Mouse (Mus musculus): ENCODE results near the gene Krtap4-2. TPM values are rescaled to one million over a fixed set of nuclear protein-coding genes. Genes with fewer than 3 reads are reported as not detected.
"Not testable (repeated sequence)": the region's sequence is repeated elsewhere in the genome, so short reads cannot be mapped to it uniquely, and the experiment has no call there.

Gene Krtap4-2
- not detected in 2 replicates for polyA plus RNA-seq (2015; fragmentation: Nextera tagmentation; extraction: Ambion mirVana)

DNA sequence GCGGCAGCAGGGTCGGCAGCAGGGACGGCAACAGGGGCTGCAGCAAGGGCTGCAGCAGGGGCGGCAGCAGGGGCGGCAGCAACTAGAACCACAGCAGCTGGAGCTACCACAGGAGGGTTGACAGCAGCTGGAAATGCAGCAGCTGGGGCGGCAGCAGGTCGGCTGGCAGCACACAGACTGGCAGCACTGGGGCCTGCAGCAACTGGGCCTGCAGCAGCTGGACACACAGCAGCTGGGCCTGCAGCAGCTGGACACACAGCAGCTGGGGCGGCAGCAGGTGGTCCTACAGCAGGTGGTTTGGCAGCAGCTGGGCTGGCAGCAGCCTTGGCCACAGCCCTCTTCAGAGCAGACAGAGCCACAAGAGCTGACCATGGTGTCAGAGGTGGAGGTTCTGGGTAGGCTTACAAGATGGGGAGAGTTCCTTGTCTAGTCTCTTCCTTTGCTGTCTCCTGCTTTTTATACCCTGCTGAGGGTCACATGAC, at the start of gene Krtap4-2:
TSS of gene Krtap4-2 (minus strand) at position 432 of the 482 bp plus-strand sequence.
- Histone ChIP-seq H3K27ac (ENCODE audit: low read length) (no peak within 1 kb of the TSS), H3K9me3 (replicated peaks; ENCODE audit: control insufficient read depth, low read length) (no peaks in the 10 kb centered on the region), H3K27me3 (ENCODE audit: control insufficient read depth, insufficient read depth, low read length) (0 out of 2 replicates have a peak, but pooled peaks cover 3% of the 10 kb centered on the region), H3K4me3 (ENCODE audit: low read length) (no peak within 1 kb of the TSS), H3K36me3 (ENCODE audit: control insufficient read depth, insufficient read depth) (no peaks in the 10 kb centered on the region), H3K4me2 (ENCODE audit: low read depth, low read length) (no peak within 1 kb of the TSS), H3K9ac (ENCODE audit: low read length) (no peak within 1 kb of the TSS), H3K4me1 (ENCODE audit: control insufficient read depth, insufficient read depth, low read length) (no peaks in the 10 kb centered on the region)
- ATAC-seq (replicated peaks; ENCODE audit: extremely low read depth, insufficient read depth, low FRiP score), result no peak
- 36% methylated on average over 8 of the region's 8 CpGs for WGBS

DNA sequence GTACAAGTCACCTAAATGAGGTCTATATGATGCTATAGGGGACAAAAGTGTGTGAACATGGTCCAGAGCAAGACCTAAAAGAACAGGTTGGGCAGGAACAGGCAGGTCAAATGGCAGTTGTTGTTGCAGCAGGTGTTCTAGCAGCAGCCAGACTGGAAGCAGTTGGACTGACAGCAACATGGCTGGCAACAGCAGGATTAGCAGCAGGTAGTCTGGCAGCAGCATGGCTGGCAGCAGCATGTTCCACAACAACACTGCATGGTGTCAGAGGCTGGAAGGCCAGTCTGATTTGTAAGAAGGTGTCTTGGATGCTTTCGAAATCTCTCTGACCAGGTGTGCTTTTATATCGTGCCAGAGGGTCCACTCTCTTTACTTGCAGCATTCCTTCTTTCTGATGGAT, 48.6 kb upstream of the Krtap4-2 start:
- no peaks in the 10 kb centered on the region for H3K27me3 ChIP-seq (ENCODE audit: control insufficient read depth, insufficient read depth, low read length)
- H3K36me3 ChIP-seq (ENCODE audit: control insufficient read depth, insufficient read depth), result no peaks in the 10 kb centered on the region
- no peaks in the 10 kb centered on the region for H3K9me3 ChIP-seq (replicated peaks; ENCODE audit: control insufficient read depth, low read length)
- no peak for ATAC-seq (replicated peaks; ENCODE audit: extremely low read depth, insufficient read depth, low FRiP score)
- no peaks in the 10 kb centered on the region for H3K4me1 ChIP-seq (ENCODE audit: control insufficient read depth, insufficient read depth, low read length)
- 74% methylated on average over 2 of the region's 2 CpGs for whole genome bisulfite sequencing
- no peak overlapping the region for H3K4me3 ChIP-seq (ENCODE audit: low read length)
- no peak overlapping the region for H3K9ac ChIP-seq (ENCODE audit: low read length)
- no peak overlapping the region for H3K27ac ChIP-seq (ENCODE audit: low read length)
- H3K4me2 ChIP-seq (ENCODE audit: low read depth, low read length), result no peak overlapping the region

DNA sequence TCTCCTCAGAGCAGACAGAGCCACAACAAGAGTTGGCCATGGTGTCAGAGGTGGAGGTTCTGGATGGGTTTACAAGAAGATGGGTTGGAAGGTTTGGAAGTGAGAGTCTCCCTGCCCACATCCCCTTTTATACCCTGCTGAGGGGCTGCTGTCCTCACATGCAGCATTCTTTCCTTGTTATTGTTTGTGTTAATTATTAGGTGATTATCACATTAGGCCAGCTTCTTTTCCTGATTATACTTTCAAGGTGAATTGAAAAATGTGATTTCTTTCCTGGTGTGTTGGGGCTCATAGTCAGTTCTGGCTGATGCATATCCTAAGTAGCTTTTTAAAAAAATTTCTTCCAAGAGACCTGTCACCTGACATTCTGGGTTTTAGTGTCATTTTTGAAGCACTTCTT, 31.0 kb upstream of the Krtap4-2 start, which contains the start of gene Krtap4-6:
TSS of gene Krtap4-6 (minus strand) at position 101 of the 400 bp plus-strand sequence.
- Histone ChIP-seq H3K9me3 (replicated peaks; ENCODE audit: control insufficient read depth, low read length) (no peaks in the 10 kb centered on the region; the same call in 1 of the 2 replicates), H3K36me3 (ENCODE audit: control insufficient read depth, insufficient read depth) (no peaks in the 10 kb centered on the region), H3K4me1 (ENCODE audit: control insufficient read depth, insufficient read depth, low read length) (no peaks in the 10 kb centered on the region), H3K4me3 (ENCODE audit: low read length) (no peak within 1 kb of the TSS), H3K27me3 (ENCODE audit: control insufficient read depth, insufficient read depth, low read length) (no peaks in the 10 kb centered on the region), H3K9ac (ENCODE audit: low read length) (no peak within 1 kb of the TSS), H3K4me2 (ENCODE audit: low read depth, low read length) (no peak within 1 kb of the TSS), H3K27ac (ENCODE audit: low read length) (no peak within 1 kb of the TSS)
- no peak for ATAC-seq (replicated peaks; ENCODE audit: extremely low read depth, insufficient read depth, low FRiP score)

DNA sequence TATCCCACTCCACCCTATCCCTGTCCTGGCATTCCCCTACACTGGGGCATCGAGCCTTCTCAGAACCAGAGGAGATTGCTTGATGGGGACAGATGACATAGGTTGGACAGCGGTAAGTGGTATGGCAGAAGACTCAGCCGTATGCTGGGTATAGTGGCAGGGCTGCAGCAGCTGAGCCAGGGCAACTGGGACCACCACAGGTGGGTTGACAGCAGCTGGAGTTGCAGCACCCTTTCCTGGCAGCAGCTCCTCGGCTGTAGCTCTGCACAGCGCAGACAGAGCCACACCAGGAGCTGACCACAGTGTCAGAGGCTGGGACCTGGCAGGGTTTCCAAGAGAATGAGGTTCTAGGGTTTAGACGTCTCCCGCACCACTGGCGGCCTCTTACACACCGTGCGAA, 27.9 kb upstream of the Krtap4-2 start:
- Histone ChIP-seq H3K36me3 (ENCODE audit: control insufficient read depth, insufficient read depth) (no peaks in the 10 kb centered on the region), H3K4me3 (ENCODE audit: low read length) (no peak overlapping the region), H3K9ac (ENCODE audit: low read length) (no peak overlapping the region), H3K27ac (ENCODE audit: low read length) (no peak overlapping the region), H3K4me1 (ENCODE audit: control insufficient read depth, insufficient read depth, low read length) (no peaks in the 10 kb centered on the region), H3K4me2 (ENCODE audit: low read depth, low read length) (no peak overlapping the region), H3K9me3 (replicated peaks; ENCODE audit: control insufficient read depth, low read length) (no peaks in the 10 kb centered on the region; the same call in 1 of the 2 replicates), H3K27me3 (ENCODE audit: control insufficient read depth, insufficient read depth, low read length) (no peaks in the 10 kb centered on the region)
- no peak for ATAC-seq (replicated peaks; ENCODE audit: extremely low read depth, insufficient read depth, low FRiP score)
- WGBS, result 78% methylated on average over 10 of the region's 10 CpGs

DNA sequence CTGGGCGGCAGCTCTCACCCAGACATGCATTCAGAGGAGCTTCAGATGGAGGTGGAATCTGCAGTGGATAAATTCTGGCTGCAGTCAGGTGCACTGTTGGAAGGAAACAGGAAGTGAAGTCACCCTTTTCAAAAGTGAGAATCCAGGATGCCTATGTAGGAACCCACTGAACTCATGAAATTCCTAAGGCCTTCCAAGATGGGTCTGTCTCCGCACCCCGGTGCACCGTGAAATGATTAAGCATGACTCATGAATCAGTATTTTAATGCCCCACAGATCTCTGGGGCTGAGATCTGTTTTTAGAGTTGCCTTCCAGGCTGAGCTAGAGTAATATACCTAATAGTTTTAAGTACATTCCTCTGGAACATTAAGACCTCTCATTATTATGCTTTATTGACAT, 24.4 kb upstream of the Krtap4-2 start:
- Histone ChIP-seq H3K36me3 (ENCODE audit: control insufficient read depth, insufficient read depth) (no peaks in the 10 kb centered on the region), H3K4me3 (ENCODE audit: low read length) (no peak overlapping the region), H3K4me2 (ENCODE audit: low read depth, low read length) (no peak overlapping the region), H3K27ac (ENCODE audit: low read length) (no peak overlapping the region), H3K4me1 (ENCODE audit: control insufficient read depth, insufficient read depth, low read length) (no peaks in the 10 kb centered on the region), H3K27me3 (ENCODE audit: control insufficient read depth, insufficient read depth, low read length) (no peaks in the 10 kb centered on the region), H3K9ac (ENCODE audit: low read length) (no peak overlapping the region), H3K9me3 (replicated peaks; ENCODE audit: control insufficient read depth, low read length) (no peaks in the 10 kb centered on the region; the same call in 1 of the 2 replicates)
- no peak for ATAC-seq (replicated peaks; ENCODE audit: extremely low read depth, insufficient read depth, low FRiP score)
- 67% methylated on average over 4 of the region's 4 CpGs for WGBS

DNA sequence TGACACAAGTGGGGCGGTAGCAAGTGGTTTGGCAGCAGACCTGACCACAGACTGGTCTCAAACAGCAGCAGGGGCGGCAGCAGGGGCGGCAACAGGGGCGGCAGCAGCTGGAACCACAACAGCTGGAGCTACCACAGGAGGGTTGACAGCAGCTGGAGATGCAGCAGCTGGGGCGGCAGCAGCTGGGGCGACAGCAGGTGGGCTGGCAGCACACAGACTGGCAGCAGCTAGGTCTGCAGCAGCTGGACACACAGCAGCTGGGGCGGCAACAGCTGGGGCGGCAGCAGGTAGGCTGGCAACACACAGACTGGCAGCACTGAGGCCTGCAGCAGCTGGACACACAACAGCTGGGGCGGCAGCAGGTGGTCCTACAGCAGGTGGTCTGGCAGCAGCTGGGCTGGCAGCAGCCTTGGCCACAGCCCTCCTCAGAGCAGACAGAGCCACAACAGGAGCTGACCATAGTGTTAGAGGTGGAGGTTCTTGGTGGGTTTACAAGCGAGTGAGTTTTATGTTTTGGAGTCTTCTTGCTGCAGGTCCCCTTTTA, 23.7 kb upstream of the Krtap4-2 start, which contains the start of gene Gm11563:
TSS of gene Gm11563 (minus strand) at position 494 of the 544 bp plus-strand sequence.
- not testable (repeated sequence) for H3K36me3 ChIP-seq (ENCODE audit: control insufficient read depth, insufficient read depth); H3K27ac ChIP-seq (ENCODE audit: low read length); H3K9ac ChIP-seq (ENCODE audit: low read length); H3K4me1 ChIP-seq (ENCODE audit: control insufficient read depth, insufficient read depth, low read length); H3K9me3 ChIP-seq (replicated peaks; ENCODE audit: control insufficient read depth, low read length); H3K4me2 ChIP-seq (ENCODE audit: low read depth, low read length); H3K27me3 ChIP-seq (ENCODE audit: control insufficient read depth, insufficient read depth, low read length); H3K4me3 ChIP-seq (ENCODE audit: low read length); ATAC-seq (replicated peaks; ENCODE audit: extremely low read depth, insufficient read depth, low FRiP score)
- WGBS, result 48% methylated on average over 10 of the region's 10 CpGs

DNA sequence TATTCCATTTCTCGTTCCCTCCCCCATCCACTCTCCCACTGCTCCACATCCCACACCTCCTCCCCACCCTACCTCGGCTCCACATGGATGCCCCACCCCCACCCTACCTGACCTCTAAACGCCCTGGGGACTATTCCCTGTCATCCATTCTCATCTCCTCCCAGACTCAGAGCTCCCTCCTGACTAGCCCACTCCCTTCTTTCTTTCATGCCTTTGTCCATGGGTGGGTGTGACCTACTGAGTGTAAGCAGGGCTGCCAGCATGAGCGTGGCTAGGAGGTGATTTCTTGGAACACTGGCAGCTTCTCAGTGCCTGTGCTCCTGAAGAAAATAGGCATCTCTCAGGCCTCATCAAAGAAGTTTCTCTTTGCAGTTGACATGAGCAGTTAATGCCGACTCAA, 22.2 kb upstream of the Krtap4-2 start:
- Histone ChIP-seq H3K9me3 (replicated peaks; ENCODE audit: control insufficient read depth, low read length) (no peaks in the 10 kb centered on the region; the same call in 1 of the 2 replicates), H3K9ac (ENCODE audit: low read length) (no peak overlapping the region), H3K27me3 (ENCODE audit: control insufficient read depth, insufficient read depth, low read length) (no peaks in the 10 kb centered on the region), H3K4me3 (ENCODE audit: low read length) (no peak overlapping the region), H3K4me1 (ENCODE audit: control insufficient read depth, insufficient read depth, low read length) (no peaks in the 10 kb centered on the region), H3K36me3 (ENCODE audit: control insufficient read depth, insufficient read depth) (no peaks in the 10 kb centered on the region), H3K27ac (ENCODE audit: low read length) (no peak overlapping the region), H3K4me2 (ENCODE audit: low read depth, low read length) (no peak overlapping the region)
- 52% methylated on average over 5 of the region's 5 CpGs for WGBS
- no peak for ATAC-seq (replicated peaks; ENCODE audit: extremely low read depth, insufficient read depth, low FRiP score)

DNA sequence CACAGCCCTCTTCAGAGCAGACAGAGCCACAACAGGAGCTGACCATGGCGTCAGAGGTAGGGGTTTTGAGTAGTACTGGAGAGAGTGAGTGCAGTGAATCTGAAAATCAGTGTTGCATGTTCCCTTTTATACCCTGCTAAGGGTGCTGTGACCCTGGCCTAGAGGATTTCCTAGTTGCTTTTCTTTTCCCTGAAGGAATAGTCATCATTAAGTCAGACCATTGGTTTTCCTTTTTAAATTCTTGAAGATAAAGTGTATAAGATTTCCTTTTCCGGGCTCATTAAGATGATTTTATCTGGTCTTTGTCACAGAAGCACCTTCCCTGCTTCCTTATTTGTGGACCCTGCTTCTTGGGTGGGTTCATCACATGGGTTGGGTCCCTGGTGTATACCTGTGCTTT, 15.3 kb upstream of the Krtap4-2 start, which contains the start of gene Gm11555:
TSS of gene Gm11555 (minus strand) at position 101 of the 400 bp plus-strand sequence.
- Histone ChIP-seq H3K9me3 (replicated peaks; ENCODE audit: control insufficient read depth, low read length) (no peaks in the 10 kb centered on the region; the same call in 1 of the 2 replicates), H3K9ac (ENCODE audit: low read length) (no peak within 1 kb of the TSS), H3K27me3 (ENCODE audit: control insufficient read depth, insufficient read depth, low read length) (no peaks in the 10 kb centered on the region), H3K36me3 (ENCODE audit: control insufficient read depth, insufficient read depth) (no peaks in the 10 kb centered on the region), H3K4me2 (ENCODE audit: low read depth, low read length) (no peak within 1 kb of the TSS), H3K4me3 (ENCODE audit: low read length) (no peak within 1 kb of the TSS), H3K27ac (ENCODE audit: low read length) (no peak within 1 kb of the TSS), H3K4me1 (ENCODE audit: control insufficient read depth, insufficient read depth, low read length) (no peaks in the 10 kb centered on the region)
- no peak for ATAC-seq (replicated peaks; ENCODE audit: extremely low read depth, insufficient read depth, low FRiP score)
- WGBS, result 60% methylated on average over 2 of the region's 2 CpGs

DNA sequence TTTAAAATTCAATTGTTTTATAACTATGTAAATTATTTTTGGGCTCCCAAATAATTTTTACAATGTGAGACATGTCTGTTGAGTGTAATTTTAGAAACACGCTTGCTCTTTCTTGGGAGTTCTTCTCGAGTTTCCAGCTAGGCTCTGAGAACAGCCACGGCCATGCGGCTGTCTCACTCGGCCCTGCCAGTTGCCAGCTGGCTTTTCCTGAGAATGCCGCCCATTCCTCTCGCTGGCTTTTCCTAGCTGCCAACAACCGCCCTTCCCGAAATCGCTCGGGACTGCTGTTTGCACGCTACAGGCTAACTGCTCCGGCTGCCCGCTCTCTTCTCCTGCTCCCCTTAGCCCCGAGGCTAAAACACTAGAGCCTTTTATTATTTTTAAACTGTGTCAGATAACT, 11.6 kb upstream of the Krtap4-2 start:
- Histone ChIP-seq H3K9me3 (replicated peaks; ENCODE audit: control insufficient read depth, low read length) (no peaks in the 10 kb centered on the region; the same call in 1 of the 2 replicates), H3K4me3 (ENCODE audit: low read length) (no peak overlapping the region), H3K27ac (ENCODE audit: low read length) (no peak overlapping the region), H3K4me2 (ENCODE audit: low read depth, low read length) (no peak overlapping the region), H3K27me3 (ENCODE audit: control insufficient read depth, insufficient read depth, low read length) (no peaks in the 10 kb centered on the region), H3K4me1 (ENCODE audit: control insufficient read depth, insufficient read depth, low read length) (no peaks in the 10 kb centered on the region), H3K36me3 (ENCODE audit: control insufficient read depth, insufficient read depth) (no peaks in the 10 kb centered on the region), H3K9ac (ENCODE audit: low read length) (no peak overlapping the region)
- ATAC-seq (replicated peaks; ENCODE audit: extremely low read depth, insufficient read depth, low FRiP score), result no peak
- WGBS, result 76% methylated on average over 15 of the region's 15 CpGs

Data from heart, embryonic 16.5 days (tissue).